Mouse (Mus musculus): ENCODE results near the gene Trdn. TPM values are rescaled to one million over a fixed set of nuclear protein-coding genes. Genes with fewer than 3 reads are reported as not detected.

Trdn gene
- polyA plus RNA-seq, 1 experiment, result not detected

DNA sequence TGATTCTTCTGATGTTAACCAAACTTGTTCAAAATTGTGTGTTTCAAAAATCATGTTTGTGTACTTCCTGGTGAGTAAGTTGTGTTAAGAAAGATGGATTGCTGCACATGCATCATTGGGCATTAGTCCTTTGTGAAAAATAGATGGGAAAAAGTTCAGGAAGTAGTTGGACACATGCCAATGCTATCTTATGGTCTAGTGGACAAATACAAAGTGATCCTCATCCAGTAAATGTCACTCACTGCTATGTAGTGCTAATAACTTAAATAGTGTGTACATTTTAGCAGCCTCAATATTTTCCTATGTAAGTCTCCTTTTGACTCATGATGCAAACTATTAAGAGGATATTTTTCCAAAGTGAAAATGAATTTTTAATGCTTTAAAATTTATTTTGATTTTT, 27.6 kb downstream of the Trdn start:
- no peaks in the 10 kb centered on the region for H3K4me1 ChIP-seq (ENCODE audit: control insufficient read depth, insufficient read depth, low read length)
- no peak for TF ChIP-seq CTCF (IDR thresholded peaks at IDR 0.05; ENCODE audit: insufficient read depth, low read depth, low read length)
- no peak for TF ChIP-seq POLR2A (IDR thresholded peaks at IDR 0.05; ENCODE audit: insufficient read depth, low read depth, low read length)

DNA sequence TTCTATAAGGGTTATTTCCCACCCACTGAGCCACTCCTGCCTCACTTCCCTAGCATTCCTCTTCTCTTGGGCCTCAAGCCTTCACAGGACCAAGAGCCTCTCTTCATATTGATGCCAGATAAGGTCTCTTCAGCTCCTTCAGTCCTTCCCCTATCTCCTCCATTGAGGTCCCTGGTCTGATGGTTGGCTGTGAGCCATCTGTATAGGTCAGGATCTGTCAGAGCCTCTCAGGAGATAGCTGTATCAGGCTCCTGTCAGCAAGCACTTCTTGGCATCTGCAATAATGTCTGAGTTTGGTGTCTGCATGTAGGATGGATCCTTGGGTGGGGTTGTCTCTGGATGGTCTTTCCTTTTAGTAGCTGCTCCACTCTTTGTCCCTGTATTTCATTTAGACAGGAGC, 42.7 kb downstream of the Trdn start:
- Histone ChIP-seq H3K27ac (ENCODE audit: insufficient read depth, low read depth, low read length) (no peak overlapping the region), H3K4me3 (ENCODE audit: insufficient read depth, low read depth, low read length) (no peak overlapping the region), H3K4me1 (ENCODE audit: control insufficient read depth, insufficient read depth, low read length) (no peaks in the 10 kb centered on the region)
- TF ChIP-seq POLR2A (IDR thresholded peaks at IDR 0.05; ENCODE audit: insufficient read depth, low read depth, low read length) (no peak), CTCF (IDR thresholded peaks at IDR 0.05; ENCODE audit: insufficient read depth, low read depth, low read length) (no peak)

More for the DNA sequence above, 27.6 kb downstream of the Trdn start:
- Histone ChIP-seq H3K4me3 (ENCODE audit: insufficient read depth, low read depth, low read length) (no peak overlapping the region), H3K27ac (ENCODE audit: insufficient read depth, low read depth, low read length) (no peak overlapping the region)

GRCm38 (mm10) chr10:33144911-33145310, 64.6 kb downstream of the Trdn start:
- TF ChIP-seq CTCF (IDR thresholded peaks at IDR 0.05; ENCODE audit: insufficient read depth, low read depth, low read length) (no peak), POLR2A (IDR thresholded peaks at IDR 0.05; ENCODE audit: insufficient read depth, low read depth, low read length) (no peak)
- Histone ChIP-seq H3K27ac (ENCODE audit: insufficient read depth, low read depth, low read length) (no peak overlapping the region), H3K4me1 (ENCODE audit: control insufficient read depth, insufficient read depth, low read length) (no peaks in the 10 kb centered on the region), H3K4me3 (ENCODE audit: insufficient read depth, low read depth, low read length) (no peak overlapping the region)
- WGBS, result 80% methylated on average over 1 of the region's 1 CpGs

DNA sequence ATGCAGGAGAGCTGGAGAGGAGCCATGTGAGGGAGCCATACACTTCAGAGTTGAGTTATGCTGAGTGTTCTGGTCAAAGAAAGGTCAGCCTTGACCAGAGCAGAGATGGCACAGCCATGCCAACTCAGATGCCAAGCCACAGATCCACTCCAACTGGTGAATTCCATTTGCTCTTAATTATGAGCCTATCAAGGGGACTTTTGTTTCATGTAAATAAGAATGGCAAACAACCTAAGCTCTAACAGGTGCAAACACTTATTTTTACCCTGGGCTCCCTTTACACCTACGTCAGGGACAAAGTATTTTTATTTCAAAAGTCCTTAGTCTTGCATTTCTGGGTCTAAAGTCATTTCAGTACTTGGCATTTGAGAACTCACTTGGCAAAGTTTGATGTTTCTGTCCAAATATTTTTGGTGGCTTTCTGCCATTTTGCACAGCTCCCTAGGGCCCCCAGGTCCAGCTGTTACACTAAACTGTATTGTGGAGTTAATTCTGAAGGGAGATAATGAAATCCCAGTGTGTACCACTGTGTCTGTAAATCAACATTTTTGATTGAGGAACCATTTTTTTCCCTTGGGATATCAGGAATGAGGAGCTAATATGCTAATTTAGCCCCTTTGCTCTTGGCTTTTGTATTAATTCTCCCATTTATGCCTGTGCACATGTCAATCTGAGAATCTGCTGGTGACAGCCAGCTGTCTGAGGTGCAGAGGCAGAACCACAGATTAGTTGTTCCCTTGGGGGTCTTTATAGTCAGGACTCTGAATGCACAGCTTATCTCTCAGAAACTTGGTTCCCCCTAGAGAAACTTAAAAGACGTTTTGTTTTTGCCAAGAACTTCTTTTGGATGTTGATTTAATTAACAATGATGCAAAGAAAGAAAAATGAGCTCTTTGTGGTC, 99.6 kb downstream of the Trdn start:
- no peak overlapping the region for H3K27ac ChIP-seq (ENCODE audit: insufficient read depth, low read depth, low read length)

DNA sequence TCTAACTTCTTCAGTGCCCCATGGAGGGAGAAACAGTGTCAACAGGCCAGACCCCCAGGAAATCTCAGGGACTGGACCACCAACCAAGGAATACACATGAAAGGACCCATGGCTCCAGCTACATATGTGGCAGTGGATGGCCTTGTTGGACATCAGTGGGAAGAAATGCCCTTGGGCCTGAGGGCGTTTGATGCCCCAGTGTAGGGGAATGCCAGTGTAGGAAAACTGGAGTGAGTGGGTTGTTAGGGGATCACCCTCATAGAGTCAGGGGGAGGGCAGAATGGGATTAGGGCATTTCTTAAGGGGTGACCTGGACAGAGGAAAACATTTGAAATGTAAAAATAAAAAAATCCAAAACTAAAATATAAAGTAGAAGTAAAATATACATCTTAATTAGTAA, 108.7 kb downstream of the Trdn start:
- TF ChIP-seq CTCF (IDR thresholded peaks at IDR 0.05; ENCODE audit: insufficient read depth, low read depth, low read length) (no peak), POLR2A (IDR thresholded peaks at IDR 0.05; ENCODE audit: insufficient read depth, low read depth, low read length) (no peak)
- 78% methylated on average over 1 of the region's 1 CpGs for WGBS
- Histone ChIP-seq H3K4me1 (ENCODE audit: control insufficient read depth, insufficient read depth, low read length) (no peaks in the 10 kb centered on the region), H3K27ac (ENCODE audit: insufficient read depth, low read depth, low read length) (no peak overlapping the region), H3K4me3 (ENCODE audit: insufficient read depth, low read depth, low read length) (no peak overlapping the region)

More for the DNA sequence above, 99.6 kb downstream of the Trdn start:
- 35% methylated on average over 2 of the region's 2 CpGs for WGBS
- Histone ChIP-seq H3K4me3 (ENCODE audit: insufficient read depth, low read depth, low read length) (no peak overlapping the region), H3K4me1 (ENCODE audit: control insufficient read depth, insufficient read depth, low read length) (no peaks in the 10 kb centered on the region)
- TF ChIP-seq CTCF (IDR thresholded peaks at IDR 0.05; ENCODE audit: insufficient read depth, low read depth, low read length) (no peak), POLR2A (IDR thresholded peaks at IDR 0.05; ENCODE audit: insufficient read depth, low read depth, low read length) (no peak)

GRCm38 (mm10) chr10:33195919-33196318, 115.6 kb downstream of the Trdn start:
- no peaks in the 10 kb centered on the region for H3K4me1 ChIP-seq (ENCODE audit: control insufficient read depth, insufficient read depth, low read length)
- 30% methylated on average over 1 of the region's 1 CpGs for WGBS
- TF ChIP-seq POLR2A (IDR thresholded peaks at IDR 0.05; ENCODE audit: insufficient read depth, low read depth, low read length) (no peak), CTCF (IDR thresholded peaks at IDR 0.05; ENCODE audit: insufficient read depth, low read depth, low read length) (no peak)
- no peak overlapping the region for H3K4me3 ChIP-seq (ENCODE audit: insufficient read depth, low read depth, low read length)
- H3K27ac ChIP-seq (ENCODE audit: insufficient read depth, low read depth, low read length), result no peak overlapping the region

DNA sequence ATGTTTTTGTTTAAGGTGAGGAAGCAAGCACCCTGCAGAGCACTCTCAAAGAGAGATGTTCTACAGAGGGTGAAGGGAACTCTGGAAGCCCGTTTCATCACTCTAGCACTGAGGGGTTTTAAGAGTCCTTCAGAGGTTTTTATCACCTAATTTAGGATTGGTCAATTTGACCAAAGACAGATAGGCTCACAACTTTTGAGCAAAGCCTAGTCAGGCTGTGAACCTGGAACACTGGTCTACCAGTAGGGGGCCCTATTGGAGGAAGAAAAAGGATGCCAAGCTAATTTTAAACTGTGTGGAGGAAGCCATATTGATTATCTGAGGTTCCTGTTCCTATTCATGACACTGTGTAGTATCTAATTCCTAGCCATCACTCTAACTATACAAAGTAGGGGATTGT, 117.9 kb downstream of the Trdn start:
- 74% methylated on average over 1 of the region's 1 CpGs for WGBS
- TF ChIP-seq POLR2A (IDR thresholded peaks at IDR 0.05; ENCODE audit: insufficient read depth, low read depth, low read length), result no peak
- TF ChIP-seq CTCF (IDR thresholded peaks at IDR 0.05; ENCODE audit: insufficient read depth, low read depth, low read length), result no peak
- no peak overlapping the region for H3K4me3 ChIP-seq (ENCODE audit: insufficient read depth, low read depth, low read length)
- H3K27ac ChIP-seq (ENCODE audit: insufficient read depth, low read depth, low read length), result no peak overlapping the region
- no peaks in the 10 kb centered on the region for H3K4me1 ChIP-seq (ENCODE audit: control insufficient read depth, insufficient read depth, low read length)

DNA sequence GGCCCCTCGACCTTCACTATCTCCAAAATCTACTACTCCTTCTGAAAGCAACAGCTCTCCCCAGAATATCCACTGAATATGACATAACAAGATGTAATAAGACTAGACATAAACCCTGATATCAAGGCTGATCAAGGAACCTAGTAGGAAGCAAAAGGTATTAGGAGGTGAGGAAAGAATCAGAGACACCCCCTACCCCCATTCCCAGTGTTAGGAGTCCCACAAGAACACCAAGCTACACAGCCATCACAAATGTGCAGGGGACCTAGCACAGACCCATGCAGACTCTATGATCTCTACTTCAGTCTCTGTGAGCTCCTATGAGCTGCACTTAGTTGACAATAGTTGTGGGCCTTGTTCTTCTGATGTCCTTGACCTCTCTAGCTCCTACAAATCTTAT, 130.1 kb downstream of the Trdn start:
- Histone ChIP-seq H3K4me3 (ENCODE audit: insufficient read depth, low read depth, low read length) (no peak overlapping the region), H3K27ac (ENCODE audit: insufficient read depth, low read depth, low read length) (no peak overlapping the region), H3K4me1 (ENCODE audit: control insufficient read depth, insufficient read depth, low read length) (no peaks in the 10 kb centered on the region)
- 69% methylated on average over 1 of the region's 1 CpGs for WGBS
- TF ChIP-seq POLR2A (IDR thresholded peaks at IDR 0.05; ENCODE audit: insufficient read depth, low read depth, low read length), result no peak
- no peak for TF ChIP-seq CTCF (IDR thresholded peaks at IDR 0.05; ENCODE audit: insufficient read depth, low read depth, low read length)

- 27% methylated on average over 1 of the region's 1 CpGs for WGBS
Measured at GRCm38 (mm10) chr10:33253911-33254310, 173.6 kb downstream of the Trdn start.

More at GRCm38 (mm10) chr10:33253911-33254310, 173.6 kb downstream of the Trdn start:
- Histone ChIP-seq H3K4me1 (ENCODE audit: control insufficient read depth, insufficient read depth, low read length) (no peaks in the 10 kb centered on the region), H3K4me3 (ENCODE audit: insufficient read depth, low read depth, low read length) (no peak overlapping the region), H3K27ac (ENCODE audit: insufficient read depth, low read depth, low read length) (no peak overlapping the region)
- no peak for TF ChIP-seq POLR2A (IDR thresholded peaks at IDR 0.05; ENCODE audit: insufficient read depth, low read depth, low read length)
- no peak for TF ChIP-seq CTCF (IDR thresholded peaks at IDR 0.05; ENCODE audit: insufficient read depth, low read depth, low read length)

Measured in olfactory bulb, adult 2 months (tissue).